Mouse (Mus musculus): ENCODE measurements at regions not wholly inside any gene's neighbourhood (a gene's known extent, or its start where the extent isn't known, plus 50 kb on each side); places are given as distances from the start of the nearest gene placed in this dataset.

DNA sequence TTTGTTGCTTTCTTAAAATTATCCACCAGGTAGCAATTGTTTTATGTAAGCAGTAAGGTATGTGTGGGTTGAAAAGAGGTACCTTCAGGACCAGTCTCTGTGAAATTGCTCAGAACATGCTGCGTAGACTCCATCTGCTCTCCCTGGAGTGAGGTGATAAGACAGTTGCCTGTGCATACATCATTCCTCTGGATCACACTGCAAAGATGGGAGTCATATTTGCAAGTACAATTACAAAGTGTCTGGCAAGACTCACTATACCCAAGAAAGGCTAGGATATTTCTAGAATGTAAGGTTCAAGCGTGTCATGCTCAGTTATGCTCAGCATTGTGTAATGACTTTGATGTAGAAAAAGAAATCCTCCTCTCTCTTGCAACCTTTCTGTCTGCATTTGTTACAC, 1283.5 kb upstream of the Slc10a2 start:
- DNase-seq (ENCODE audit: low read depth): no peak

DNA sequence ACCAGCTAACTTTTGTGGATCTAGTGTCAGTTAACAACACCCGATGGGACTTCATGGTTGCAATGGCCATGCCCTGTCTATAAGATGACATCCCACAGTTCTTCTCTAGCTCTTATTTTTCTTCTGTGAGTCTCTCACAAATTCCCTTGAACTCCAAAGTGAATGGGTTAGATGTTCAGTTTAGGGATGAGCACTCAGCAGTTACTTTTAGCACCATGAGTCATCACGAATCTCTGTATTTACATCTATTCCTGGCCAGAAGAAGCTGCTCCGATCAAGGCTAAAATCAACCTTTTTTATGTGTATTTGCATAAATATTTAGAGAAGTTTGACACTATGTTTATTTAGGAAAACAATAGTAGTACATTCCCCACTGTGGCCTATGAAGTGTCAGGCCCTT, 1269.6 kb upstream of the Slc10a2 start:
- no peak for DNase-seq (ENCODE audit: low read depth)

DNA sequence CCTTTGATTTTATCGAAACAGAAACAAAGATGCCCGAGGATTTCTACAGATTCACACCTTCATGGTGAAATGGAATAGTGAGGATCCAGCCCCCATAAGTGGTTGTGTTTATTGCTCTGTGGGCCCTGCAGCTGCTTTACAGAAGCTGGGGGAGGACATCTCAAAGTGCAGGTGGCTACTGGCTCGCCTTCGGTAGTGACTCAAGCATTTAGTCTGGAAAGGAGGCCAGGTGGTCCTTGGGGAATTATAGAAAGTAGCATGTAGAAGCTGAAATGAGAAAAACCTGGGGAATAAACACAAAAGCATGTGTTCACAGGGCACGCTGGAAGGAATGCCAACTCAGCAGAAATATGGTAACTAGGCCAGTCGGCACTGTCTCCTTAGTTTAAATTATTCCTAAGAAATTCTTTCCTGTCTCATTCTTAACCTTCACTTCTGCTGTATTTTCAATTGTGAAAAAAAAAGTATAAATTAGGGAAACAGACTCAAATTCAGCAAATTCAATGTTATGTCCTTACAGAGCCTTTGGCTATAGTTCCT, 1256.3 kb upstream of the Slc10a2 start:
- no peak for DNase-seq (ENCODE audit: low read depth)

DNA sequence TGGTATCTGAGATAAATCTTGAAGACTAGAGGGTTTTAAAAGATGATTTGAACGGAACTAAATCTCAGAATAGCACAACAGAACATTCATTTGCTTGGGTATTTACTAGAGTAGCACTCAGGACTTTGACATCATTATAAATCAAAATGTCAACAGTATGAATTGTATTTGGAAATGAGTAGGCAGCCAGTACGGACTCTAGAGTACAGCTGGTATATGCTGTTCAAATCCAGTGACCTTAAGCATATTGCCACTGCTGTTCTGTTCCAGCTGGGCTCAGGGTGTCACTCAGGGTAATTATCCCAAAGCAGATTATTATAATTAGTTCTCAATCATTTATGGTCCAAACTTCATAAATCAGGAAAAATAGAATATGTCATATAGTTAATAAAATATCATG, 1252.7 kb upstream of the Slc10a2 start:
- no peak for DNase-seq (ENCODE audit: low read depth)

DNA sequence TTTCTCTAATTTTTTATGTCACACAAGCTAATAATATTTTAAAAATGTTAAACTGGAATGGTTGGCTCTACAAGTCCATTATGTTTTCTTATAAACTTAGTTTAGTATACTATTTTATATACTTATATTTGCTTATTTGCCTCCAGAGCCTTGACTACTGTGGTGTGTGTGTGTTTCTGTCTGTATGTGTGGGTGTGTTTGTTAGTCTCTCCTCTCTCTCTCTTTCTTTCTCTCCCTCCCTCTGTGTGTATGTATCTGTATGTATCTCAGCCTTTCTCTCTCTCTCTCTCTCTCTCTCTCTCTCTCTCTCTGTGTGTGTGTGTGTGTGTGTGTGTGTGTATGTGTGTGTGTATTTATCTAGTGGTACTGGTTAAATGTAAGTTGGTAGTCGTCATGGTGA, 1245.3 kb upstream of the Slc10a2 start:
- no peak for DNase-seq (ENCODE audit: low read depth)

DNA sequence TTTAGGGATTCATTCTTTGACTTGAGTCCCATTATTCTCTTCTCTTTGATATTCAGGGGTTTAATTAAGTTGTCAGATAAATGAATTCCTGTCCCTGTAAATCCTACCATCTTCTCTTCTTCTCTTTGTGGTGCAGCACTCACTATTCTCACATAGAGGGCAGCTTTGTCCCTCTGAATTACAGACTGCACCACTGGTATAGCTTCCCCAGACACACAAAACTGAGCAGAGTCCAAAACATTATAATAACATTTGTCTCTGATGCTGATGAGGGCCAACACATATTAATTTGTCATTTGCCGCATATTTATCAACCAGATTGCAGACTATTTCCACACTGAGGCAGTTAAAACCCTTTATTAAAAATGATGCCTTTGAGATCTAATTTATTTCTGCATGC, 1244.9 kb upstream of the Slc10a2 start:
- no peak for DNase-seq (ENCODE audit: low read depth)

DNA sequence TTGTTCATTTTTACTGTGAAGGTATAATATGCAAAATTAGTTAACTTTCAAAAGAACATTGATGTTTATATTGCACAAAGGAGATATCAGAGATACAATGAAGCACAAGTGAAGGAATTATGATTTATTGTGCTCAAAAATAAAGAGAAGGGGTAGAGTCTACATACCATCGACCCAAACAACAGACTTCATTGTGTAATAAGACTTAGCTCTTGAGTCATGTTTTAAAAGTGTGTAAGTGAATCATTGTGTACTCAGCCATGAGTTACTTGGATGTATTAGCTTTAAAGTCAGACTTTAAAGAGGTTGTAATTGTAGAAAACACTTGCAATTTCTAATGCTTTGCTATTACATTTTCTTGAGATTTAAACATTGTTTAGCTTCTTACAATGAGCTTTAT, 1240.6 kb upstream of the Slc10a2 start:
- DNase-seq (ENCODE audit: low read depth): no peak

DNA sequence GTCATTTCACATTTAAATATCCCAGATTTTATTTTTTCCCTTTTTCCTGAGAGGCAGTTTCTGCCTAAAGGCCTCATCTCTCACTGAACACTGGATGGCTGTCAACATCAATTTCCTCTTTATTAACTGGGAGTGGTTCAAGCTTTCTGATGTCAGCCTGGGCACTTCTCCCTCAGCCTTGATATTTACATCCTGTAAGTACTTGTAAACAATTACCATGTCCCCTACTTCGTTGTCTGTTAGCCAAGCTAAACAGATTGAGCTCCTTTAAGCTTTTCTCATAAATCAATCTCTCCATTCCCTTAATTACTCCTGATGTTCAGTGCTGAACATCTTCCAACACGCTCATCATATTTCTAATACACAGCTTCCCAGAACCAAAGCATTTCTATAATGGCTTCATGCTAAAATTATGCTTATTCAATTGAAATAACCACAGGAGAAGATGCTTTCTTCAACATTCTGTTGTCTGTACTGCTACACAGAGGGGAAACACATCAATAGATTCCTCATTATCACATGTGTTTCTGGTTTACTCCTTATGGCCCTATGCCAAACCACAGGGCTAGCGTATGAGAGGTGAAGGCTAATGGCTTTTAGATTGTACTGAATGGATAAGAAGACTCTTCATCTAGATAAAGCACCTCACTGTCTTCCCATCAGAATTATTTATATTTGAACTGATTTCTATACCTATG, 1235.2 kb upstream of the Slc10a2 start:
- DNase-seq (ENCODE audit: low read depth): peak; percentile 35

DNA sequence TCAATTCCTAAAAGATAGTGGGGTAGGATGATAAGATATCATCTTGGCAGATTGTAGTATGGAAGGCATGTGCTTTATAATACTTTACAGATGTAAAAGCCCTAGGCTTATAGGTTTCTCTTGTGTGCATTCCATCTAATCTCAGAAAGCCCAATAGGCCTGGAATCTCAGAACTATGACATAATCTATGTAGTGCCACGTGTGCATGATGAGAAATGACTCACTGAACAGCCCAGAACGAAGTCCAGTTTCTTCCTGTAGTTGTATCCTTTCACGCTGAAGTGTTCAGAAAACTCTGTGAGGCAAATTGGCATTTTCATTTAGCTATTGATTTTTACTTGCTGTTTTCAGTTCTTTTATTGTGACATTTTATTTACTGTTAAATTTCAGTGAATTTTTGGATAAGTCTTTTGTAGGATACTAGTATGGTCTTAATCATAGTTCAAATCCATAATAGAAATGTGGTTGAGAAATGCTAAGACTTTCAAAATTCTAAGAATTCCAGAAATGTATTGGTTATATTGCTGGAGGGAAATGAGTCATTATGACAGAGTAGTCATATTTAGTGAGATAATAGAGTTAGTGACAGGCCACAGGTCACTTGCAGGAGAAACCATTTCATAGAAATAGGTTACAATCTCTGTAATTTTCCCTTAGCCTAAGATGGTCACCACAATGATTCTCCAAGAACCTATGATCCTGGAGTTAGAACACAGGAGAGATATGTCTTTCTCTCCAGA, 1229.3 kb upstream of the Slc10a2 start:
- peak; percentile 17 for DNase-seq (ENCODE audit: low read depth)

DNA sequence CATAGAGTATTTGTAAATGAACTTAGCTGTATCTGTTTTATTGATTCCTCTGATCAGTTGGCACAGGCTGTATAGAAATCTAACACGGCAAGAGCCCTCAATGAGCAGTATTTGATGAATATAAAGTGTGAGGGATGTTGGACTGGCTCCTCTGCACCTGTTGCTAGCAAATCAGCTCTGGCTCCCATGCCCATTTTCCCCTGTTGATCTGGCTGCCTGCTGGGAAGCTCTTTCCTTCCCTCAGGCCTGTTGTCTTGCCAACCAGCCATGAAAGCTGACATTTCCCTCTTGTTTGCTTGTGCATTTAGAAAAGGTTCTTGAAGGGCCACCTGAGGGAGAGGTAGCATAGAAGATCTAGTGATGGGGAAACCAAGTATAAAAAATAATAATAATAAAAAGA, 1216.2 kb upstream of the Slc10a2 start:
- no peak for DNase-seq (ENCODE audit: low read depth)

DNA sequence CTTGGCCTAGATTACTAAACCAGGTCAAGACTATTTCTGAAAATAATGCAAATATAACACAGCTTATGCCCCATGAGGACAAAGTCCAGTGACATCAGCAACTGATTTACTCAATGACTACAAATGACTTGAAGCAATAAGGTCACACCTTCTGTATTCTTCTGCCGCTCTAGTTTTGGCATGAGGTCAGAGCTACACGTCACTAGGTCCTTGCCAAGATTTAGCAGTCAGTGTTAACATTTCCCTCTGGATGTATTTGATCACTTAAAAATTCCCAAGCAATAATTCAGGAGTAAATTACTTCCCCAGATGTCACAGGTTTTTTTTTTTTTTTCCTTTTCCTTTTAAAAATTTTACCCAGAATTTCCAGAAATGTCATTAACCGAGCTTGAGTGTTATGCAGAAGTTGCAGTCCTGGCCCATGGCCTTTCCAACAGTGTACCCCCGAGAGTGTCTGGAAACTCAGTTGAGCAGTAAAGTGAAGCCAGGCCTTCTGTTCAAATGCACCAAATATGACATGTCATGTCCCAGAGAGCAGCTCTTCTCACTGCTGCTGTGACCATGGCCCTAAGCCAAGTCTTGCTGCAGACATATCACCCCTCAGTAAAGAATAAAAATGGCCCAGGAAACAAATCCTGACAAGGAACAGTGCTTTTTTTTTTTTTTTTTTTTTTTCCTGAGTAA, 1210.2 kb upstream of the Slc10a2 start:
- DNase-seq (ENCODE audit: low read depth): no peak

DNA sequence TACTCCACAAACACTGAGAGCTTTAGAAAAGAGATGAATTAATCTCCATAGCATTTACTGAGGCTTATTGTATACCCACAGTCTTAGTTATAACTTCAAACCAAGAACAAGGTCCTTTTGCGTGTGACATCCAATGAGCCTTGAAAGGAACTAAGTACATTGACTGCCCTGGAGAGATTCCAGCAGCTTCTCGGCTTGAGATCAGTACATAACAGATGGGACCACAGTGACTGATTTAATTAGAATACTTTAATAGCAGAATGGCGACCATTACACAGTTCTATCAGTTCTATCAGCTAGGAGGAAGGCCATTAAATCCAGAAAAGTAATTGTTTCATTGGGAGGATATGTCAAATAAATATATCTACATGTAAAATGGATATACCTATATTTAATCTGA, 1183.7 kb upstream of the Slc10a2 start:
- DNase-seq (ENCODE audit: low read depth): no peak

DNA sequence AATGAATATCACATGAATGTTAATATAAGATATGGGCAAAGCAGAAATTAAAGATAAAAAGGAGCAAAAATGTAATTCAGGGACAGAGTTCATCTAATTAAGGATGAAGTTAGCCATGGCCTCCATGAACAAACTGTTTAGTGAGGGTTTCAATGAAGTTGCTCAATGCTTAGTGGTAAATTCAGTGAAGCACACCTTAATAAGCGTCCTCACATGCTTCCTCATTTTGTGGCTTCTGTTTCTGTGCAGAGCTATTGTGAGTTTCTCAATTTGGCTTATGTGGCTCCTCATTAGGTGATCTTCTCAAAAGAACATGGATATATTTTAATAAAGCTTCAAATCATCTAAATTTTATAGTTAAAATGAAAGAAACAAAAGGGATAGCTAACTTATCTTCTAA, 1174.8 kb upstream of the Slc10a2 start:
- DNase-seq (ENCODE audit: low read depth): no peak

All from NIH3T3 (cell line).